Mouse (Mus musculus) intestine, postnatal 0 days (tissue): ENCODE data around the gene Prcp. TPM values are rescaled to one million over a fixed set of nuclear protein-coding genes. Genes with fewer than 3 reads are reported as not detected.
"Not testable (repeated sequence)": the region's sequence is repeated elsewhere in the genome, so short reads cannot be mapped to it uniquely, and the experiment has no call there.

Experiments used
- ATAC-seq: fragments of 200-750 bp; cut with Nextera tagmentation; 2 replicates; pipeline ENCODE4 v1.8.0; 2017; ENCODE audit warnings: mild to moderate bottlenecking, moderate TSS enrichment, moderate library complexity
- H3K27ac ChIP-seq: fragments of 300-500 bp; sonication (generic); 2 replicates; pipeline ENCODE4 v1.5.1; 2014; ENCODE audit warnings: mild to moderate bottlenecking, low read depth, low read length, moderate library complexity
- H3K27me3 ChIP-seq: fragments of 300-500 bp; sonication (generic); replicated peaks from 2 replicates; pipeline ENCODE4 v1.6.1; 2014; ENCODE audit warnings: low read length, mixed read lengths; ENCODE audit not compliant: control insufficient read depth, insufficient read depth
- H3K36me3 ChIP-seq: fragments of 300-500 bp; sonication (generic); 2 replicates; pipeline ENCODE4 v1.6.1; 2014; ENCODE audit warnings: mild to moderate bottlenecking, moderate library complexity; ENCODE audit not compliant: control insufficient read depth, insufficient read depth
- H3K4me1 ChIP-seq: fragments of 300-500 bp; sonication (generic); replicated peaks from 2 replicates; pipeline ENCODE4 v1.6.1; 2014; ENCODE audit warnings: antibody characterized with exemption, low read length, mixed read lengths; ENCODE audit not compliant: control insufficient read depth, insufficient read depth
- H3K4me2 ChIP-seq: fragments of 300-500 bp; sonication (generic); replicated peaks from 2 replicates; pipeline ENCODE4 v1.6.1; 2014; ENCODE audit warnings: low read depth, mild to moderate bottlenecking, moderate library complexity
- H3K4me3 ChIP-seq: fragments of 300-500 bp; sonication (generic); 2 replicates; pipeline ENCODE4 v1.5.1; 2014; ENCODE audit warnings: low read depth, low read length
- H3K9ac ChIP-seq: fragments of 300-500 bp; sonication (generic); 2 replicates; pipeline ENCODE4 v1.6.1; 2014; ENCODE audit warnings: mild to moderate bottlenecking, low read depth, low read length
- H3K9me3 ChIP-seq: fragments of 300-500 bp; sonication (generic); 2 replicates; pipeline ENCODE4 v1.6.1; 2016; ENCODE audit warnings: mixed run types; ENCODE audit not compliant: control insufficient read depth
- CTCF ChIP-seq: sonication (generic); IDR thresholded peaks from 2 replicates; pipeline ENCODE4 v1.5.1; 2016; ENCODE audit warnings: low read depth, mild to moderate bottlenecking, control low read depth, antibody characterized with exemption, moderate library complexity
- WGBS: fragments of 180-500 bp; shearing (Covaris S2); extraction: QIAGEN DNeasy Blood & Tissue Kit; methylation state at CpG from one replicate; pipeline ENCODE4 v1.1.7; 2014; 5-methylcytosine and 5-hydroxymethylcytosine counted together
- polyA plus RNA-seq: library from polyadenylated mRNA; unstranded; fragments of >200 nt; fragmentation: Nextera tagmentation; extraction: Ambion mirVana; gene quantifications from 2 replicates; pipeline ENCODE4 v1.2.1, GENCODE M21; 2015

Prcp gene
- polyA plus RNA-seq, 1 experiment from 2014 or later = 25.4 TPM

DNA sequence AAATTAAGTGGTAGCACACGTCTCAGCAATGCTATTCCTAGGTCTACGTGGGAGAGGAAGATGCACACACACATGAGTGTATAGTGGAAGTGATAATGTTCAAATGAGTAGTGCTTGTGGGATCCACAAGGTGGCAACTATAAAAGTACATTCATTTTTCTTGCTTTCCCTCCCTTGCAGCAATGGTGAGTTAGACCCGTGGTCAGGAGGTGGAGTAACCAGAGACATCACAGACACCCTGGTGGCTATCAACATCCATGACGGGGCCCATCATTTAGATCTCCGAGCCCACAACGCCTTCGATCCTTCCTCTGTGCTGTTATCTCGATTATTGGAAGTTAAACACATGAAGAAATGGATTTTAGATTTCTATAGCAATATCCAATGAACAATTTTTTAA, 58.5 kb downstream of the Prcp start:
- no peak for TF ChIP-seq CTCF
- Histone ChIP-seq H3K9ac (no peak overlapping the region), H3K27me3 (no peaks in the 10 kb centered on the region), H3K27ac (no peak overlapping the region), H3K4me1 (no peaks in the 10 kb centered on the region), H3K9me3 (no peaks in the 10 kb centered on the region), H3K4me2 (no peak overlapping the region), H3K4me3 (no peak overlapping the region), H3K36me3 (no peaks in the 10 kb centered on the region)
- ATAC-seq = no peak
- 87% methylated on average over 8 of the region's 8 CpGs for WGBS

DNA sequence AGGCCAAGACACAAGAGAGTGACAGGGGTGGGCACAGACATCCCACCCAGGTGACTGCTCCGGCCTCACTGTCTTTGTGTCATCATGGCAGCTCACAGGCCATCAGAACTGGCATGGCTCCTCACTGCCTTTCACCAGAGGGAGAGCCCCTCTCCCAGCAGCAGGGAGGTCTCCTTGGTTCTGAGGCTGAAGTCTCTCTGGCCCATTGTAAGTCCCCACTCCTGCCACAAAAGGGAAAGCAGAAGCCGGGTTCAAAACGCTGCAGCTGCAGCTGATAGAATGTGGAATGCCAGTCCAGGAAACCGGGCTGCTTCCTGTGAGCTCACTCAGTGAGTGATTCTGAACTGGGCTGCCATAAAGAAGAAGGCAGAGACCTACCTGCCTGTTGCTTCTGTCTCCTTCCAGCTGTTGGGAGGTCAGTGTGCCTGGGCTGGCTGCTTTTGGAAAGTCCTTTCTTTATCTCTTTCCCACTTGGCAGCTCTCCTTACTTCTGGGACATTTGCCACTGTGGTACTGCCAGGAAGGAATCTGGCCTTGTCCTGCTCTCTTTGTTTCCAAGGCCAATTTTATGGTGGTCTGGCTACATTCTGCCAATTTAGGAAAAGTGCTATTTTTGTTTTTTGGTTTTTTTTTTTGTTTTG, 59.2 kb downstream of the Prcp start:
- not testable (repeated sequence) for H3K36me3 ChIP-seq, H3K9ac ChIP-seq, H3K27me3 ChIP-seq, H3K4me3 ChIP-seq, H3K4me2 ChIP-seq, H3K4me1 ChIP-seq, ATAC-seq, H3K9me3 ChIP-seq, H3K27ac ChIP-seq
- WGBS = 59% methylated on average over 4 of the region's 4 CpGs

DNA sequence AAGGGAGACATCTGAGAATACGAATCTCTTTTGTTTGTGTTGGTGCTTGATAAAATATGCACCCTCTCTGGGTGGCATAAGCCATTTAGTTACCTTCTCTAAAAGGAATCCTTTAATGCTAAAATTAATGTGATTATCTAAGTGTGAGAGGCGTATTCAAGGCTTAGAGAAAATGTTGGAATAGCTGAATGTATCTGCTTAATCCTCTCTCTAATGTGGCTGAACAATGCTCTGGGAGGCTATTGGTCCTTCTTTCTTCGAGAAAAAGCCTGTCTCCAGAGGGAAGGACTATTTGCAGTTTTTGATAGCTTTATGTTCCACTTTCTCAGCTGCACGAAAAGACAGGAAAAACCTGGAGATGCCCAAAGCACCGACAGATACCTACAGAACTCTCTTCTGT, 62.5 kb downstream of the Prcp start:
- no peaks in the 10 kb centered on the region for H3K4me1 ChIP-seq
- TF ChIP-seq CTCF = no peak
- H3K27ac ChIP-seq = no peak overlapping the region
- no peaks in the 10 kb centered on the region for H3K27me3 ChIP-seq
- H3K9ac ChIP-seq = no peak overlapping the region
- H3K4me2 ChIP-seq = no peak overlapping the region
- 62% methylated on average over 5 of the region's 5 CpGs for WGBS
- H3K4me3 ChIP-seq = no peak overlapping the region
- H3K36me3 ChIP-seq = no peaks in the 10 kb centered on the region
- ATAC-seq = no peak
- H3K9me3 ChIP-seq = no peaks in the 10 kb centered on the region

DNA sequence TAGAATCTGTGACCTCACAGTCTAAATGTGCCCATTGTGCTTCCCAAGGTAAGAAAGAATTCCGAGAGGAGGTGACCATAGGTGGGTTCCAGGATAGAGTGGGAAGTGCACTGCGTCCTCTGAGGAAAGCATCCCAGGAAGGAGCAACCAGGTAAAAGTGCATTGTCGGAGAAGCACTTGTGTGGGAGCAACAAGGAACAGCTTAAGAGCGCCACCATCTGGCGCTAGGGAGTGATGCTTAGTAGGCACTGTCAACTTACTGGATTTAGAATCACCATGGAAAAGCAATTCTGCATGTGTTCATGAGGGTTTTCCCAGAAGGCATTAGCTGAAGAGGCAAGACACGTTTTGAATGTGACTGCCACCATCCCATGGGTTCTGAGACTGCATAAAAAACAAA, 63.7 kb downstream of the Prcp start:
- ATAC-seq = no peak
- peak; percentile 67 for TF ChIP-seq CTCF
- WGBS = 29% methylated on average over 6 of the region's 6 CpGs
- no peaks in the 10 kb centered on the region for H3K27me3 ChIP-seq
- no peak overlapping the region for H3K9ac ChIP-seq
- no peak overlapping the region for H3K27ac ChIP-seq
- no peak overlapping the region for H3K4me2 ChIP-seq
- H3K9me3 ChIP-seq = no peaks in the 10 kb centered on the region
- no peaks in the 10 kb centered on the region for H3K36me3 ChIP-seq
- no peak overlapping the region for H3K4me3 ChIP-seq
- H3K4me1 ChIP-seq = no peaks in the 10 kb centered on the region

DNA sequence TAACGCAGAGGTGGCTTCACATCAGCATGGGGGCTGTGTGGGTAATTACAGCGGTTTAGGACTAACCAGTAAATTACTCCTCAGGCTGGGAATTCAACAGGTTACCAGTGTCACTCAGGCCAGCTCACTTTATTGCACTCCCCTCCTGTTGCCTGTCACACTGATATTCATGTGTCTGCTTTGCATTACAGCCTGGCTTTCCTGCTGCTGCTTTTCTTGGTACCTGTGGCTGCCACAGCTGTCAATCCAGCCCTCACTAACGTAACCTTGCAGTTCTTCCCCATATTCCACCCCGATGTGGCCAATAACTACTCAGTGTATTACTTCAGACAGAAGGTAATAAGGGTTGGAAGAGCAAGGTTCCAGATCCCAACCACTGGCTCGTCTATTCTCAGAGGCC, 65.5 kb downstream of the Prcp start:
- 71% methylated on average over 5 of the region's 5 CpGs for WGBS

DNA sequence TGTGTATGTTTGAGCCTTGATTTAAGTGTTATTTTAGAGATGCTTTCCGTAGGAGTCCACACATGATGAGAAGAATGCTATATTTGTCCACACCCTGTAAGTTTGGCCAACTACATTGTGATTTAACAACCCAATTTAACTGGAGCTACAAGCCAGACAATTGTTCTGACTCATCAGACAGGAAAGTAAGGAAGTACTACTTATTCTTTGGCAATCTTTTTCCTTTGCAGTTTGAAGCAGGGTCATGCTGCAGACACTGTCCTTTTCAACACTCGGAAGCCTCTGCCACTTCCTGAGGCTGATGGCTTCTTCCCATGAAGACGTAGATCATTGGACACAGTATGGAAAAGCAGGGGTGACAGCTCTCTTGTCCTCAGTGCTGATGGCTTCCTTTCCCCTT, 76.5 kb downstream of the Prcp start:
- Histone ChIP-seq H3K4me3 (no peak overlapping the region), H3K4me1 (no peaks in the 10 kb centered on the region), H3K27me3 (no peaks in the 10 kb centered on the region), H3K9ac (no peak overlapping the region), H3K27ac (no peak overlapping the region), H3K4me2 (no peak overlapping the region), H3K9me3 (no peaks in the 10 kb centered on the region), H3K36me3 (no peaks in the 10 kb centered on the region)
- no peak for ATAC-seq
- TF ChIP-seq CTCF = no peak
- 68% methylated on average over 3 of the region's 3 CpGs for WGBS

More for the DNA sequence above, 65.5 kb downstream of the Prcp start:
- Histone ChIP-seq H3K4me1 (no peaks in the 10 kb centered on the region), H3K4me3 (no peak overlapping the region), H3K27me3 (no peaks in the 10 kb centered on the region), H3K4me2 (no peak overlapping the region), H3K9me3 (no peaks in the 10 kb centered on the region), H3K27ac (no peak overlapping the region), H3K9ac (no peak overlapping the region), H3K36me3 (no peaks in the 10 kb centered on the region)
- no peak for TF ChIP-seq CTCF
- ATAC-seq = no peak

DNA sequence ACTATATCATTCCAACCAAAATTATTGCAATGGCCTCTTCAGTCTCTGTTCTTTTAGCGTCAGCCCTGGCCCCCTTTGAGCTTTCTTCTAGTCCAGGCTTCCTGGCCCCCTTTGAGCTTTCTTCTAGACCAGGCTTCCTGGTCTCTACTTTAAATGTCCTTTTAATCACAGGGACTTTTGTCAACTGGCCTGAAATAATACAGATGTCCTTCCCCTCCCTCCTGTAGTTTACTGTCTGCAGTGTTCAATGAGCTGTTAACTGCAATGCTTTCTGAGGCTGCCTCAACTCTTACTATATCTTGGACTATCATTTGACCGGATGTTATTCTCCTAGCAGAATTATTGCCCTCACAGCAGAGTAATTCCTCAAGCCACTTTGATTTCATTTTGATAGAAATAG, 77.9 kb downstream of the Prcp start:
- H3K36me3 ChIP-seq = no peaks in the 10 kb centered on the region
- H3K4me1 ChIP-seq = no peaks in the 10 kb centered on the region
- no peak overlapping the region for H3K4me2 ChIP-seq
- 64% methylated on average over 2 of the region's 2 CpGs for WGBS
- no peak overlapping the region for H3K9ac ChIP-seq
- TF ChIP-seq CTCF = no peak
- no peaks in the 10 kb centered on the region for H3K27me3 ChIP-seq
- no peak overlapping the region for H3K27ac ChIP-seq
- no peak for ATAC-seq
- no peak overlapping the region for H3K4me3 ChIP-seq
- no peaks in the 10 kb centered on the region for H3K9me3 ChIP-seq
